Mouse (Mus musculus): ENCODE measurements at regions not wholly inside any gene's neighbourhood (a gene's known extent, or its start where the extent isn't known, plus 50 kb on each side); places are given as distances from the start of the nearest gene placed in this dataset.

- ATAC-seq (ENCODE audit: insufficient number of reproducible peaks, low FRiP score, low TSS enrichment, low read depth) (no peak), DNase-seq (ENCODE audit: low spot score) (no peak)
- Histone ChIP-seq H3K27ac (replicated peaks; ENCODE audit: low read depth, low read length) (no peak overlapping the region), H3K27me3 (ENCODE audit: control insufficient read depth, insufficient read depth, low read length) (no peaks in the 10 kb centered on the region), H3K9me3 (ENCODE audit: control insufficient read depth, low read length) (no peaks in the 10 kb centered on the region), H3K9ac (ENCODE audit: low read length) (no peak overlapping the region), H3K4me2 (ENCODE audit: low read depth, severe bottlenecking) (no peak overlapping the region), H3K4me3 (ENCODE audit: low read depth, low read length) (no peak overlapping the region), H3K36me3 (ENCODE audit: control insufficient read depth, insufficient read depth, low read length) (no peaks in the 10 kb centered on the region), H3K4me1 (ENCODE audit: control insufficient read depth, insufficient read depth, low read length) (peaks cover 24% of the 10 kb centered on the region)
- WGBS: 74% methylated on average over 5 of the region's 5 CpGs
Observed at GRCm38 (mm10) chr14:25243698-25244097, 215.3 kb upstream of the Zmiz1 start.

GRCm38 (mm10) chr14:25244841-25245240 lies 214.1 kb upstream of the Zmiz1 start:
- no peak for DNase-seq (ENCODE audit: low spot score)
- Histone ChIP-seq H3K4me2 (ENCODE audit: low read depth, severe bottlenecking) (no peak overlapping the region), H3K9me3 (ENCODE audit: control insufficient read depth, low read length) (no peaks in the 10 kb centered on the region), H3K4me3 (ENCODE audit: low read depth, low read length) (no peak overlapping the region), H3K27me3 (ENCODE audit: control insufficient read depth, insufficient read depth, low read length) (no peaks in the 10 kb centered on the region), H3K36me3 (ENCODE audit: control insufficient read depth, insufficient read depth, low read length) (no peaks in the 10 kb centered on the region), H3K9ac (ENCODE audit: low read length) (no peak overlapping the region), H3K27ac (replicated peaks; ENCODE audit: low read depth, low read length) (no peak overlapping the region), H3K4me1 (ENCODE audit: control insufficient read depth, insufficient read depth, low read length) (peaks cover 20% of the 10 kb centered on the region)
- no peak for ATAC-seq (ENCODE audit: insufficient number of reproducible peaks, low FRiP score, low TSS enrichment, low read depth)
- 95% methylated on average over 6 of the region's 6 CpGs for WGBS

- no peak overlapping the region for H3K4me2 ChIP-seq (ENCODE audit: low read depth, severe bottlenecking)
- H3K4me1 ChIP-seq (ENCODE audit: control insufficient read depth, insufficient read depth, low read length): peaks cover 20% of the 10 kb centered on the region
- H3K27me3 ChIP-seq (ENCODE audit: control insufficient read depth, insufficient read depth, low read length): no peaks in the 10 kb centered on the region
- DNase-seq (ENCODE audit: low spot score): peak; percentile 48
- no peak overlapping the region for H3K27ac ChIP-seq (replicated peaks; ENCODE audit: low read depth, low read length)
- H3K9ac ChIP-seq (ENCODE audit: low read length): no peak overlapping the region
- ATAC-seq (ENCODE audit: insufficient number of reproducible peaks, low FRiP score, low TSS enrichment, low read depth): no peak
- WGBS: 19% methylated on average over 4 of the region's 4 CpGs
- H3K36me3 ChIP-seq (ENCODE audit: control insufficient read depth, insufficient read depth, low read length): no peaks in the 10 kb centered on the region
- no peaks in the 10 kb centered on the region for H3K9me3 ChIP-seq (ENCODE audit: control insufficient read depth, low read length)
- no peak overlapping the region for H3K4me3 ChIP-seq (ENCODE audit: low read depth, low read length)
Observed at GRCm38 (mm10) chr14:25245691-25246090, 213.3 kb upstream of the Zmiz1 start.

- no peaks in the 10 kb centered on the region for H3K9me3 ChIP-seq (ENCODE audit: control insufficient read depth, low read length)
- H3K27me3 ChIP-seq (ENCODE audit: control insufficient read depth, insufficient read depth, low read length): 0 out of 2 replicates have a peak, but pooled peaks cover 2% of the 10 kb centered on the region
- DNase-seq (ENCODE audit: low spot score) (no peak), ATAC-seq (ENCODE audit: insufficient number of reproducible peaks, low FRiP score, low TSS enrichment, low read depth) (no peak)
- peaks cover 10% of the 10 kb centered on the region for H3K4me1 ChIP-seq (ENCODE audit: control insufficient read depth, insufficient read depth, low read length)
- no peak overlapping the region for H3K9ac ChIP-seq (ENCODE audit: low read length)
- H3K4me3 ChIP-seq (ENCODE audit: low read depth, low read length): no peak overlapping the region
- no peak overlapping the region for H3K4me2 ChIP-seq (ENCODE audit: low read depth, severe bottlenecking)
- WGBS: 91% methylated on average over 3 of the region's 3 CpGs
- no peaks in the 10 kb centered on the region for H3K36me3 ChIP-seq (ENCODE audit: control insufficient read depth, insufficient read depth, low read length)
- H3K27ac ChIP-seq (replicated peaks; ENCODE audit: low read depth, low read length): no peak overlapping the region
Observed at GRCm38 (mm10) chr14:25248941-25249340, 210.0 kb upstream of the Zmiz1 start.

- Histone ChIP-seq H3K9ac (ENCODE audit: low read length) (no peak overlapping the region), H3K4me3 (ENCODE audit: low read depth, low read length) (no peak overlapping the region), H3K9me3 (ENCODE audit: control insufficient read depth, low read length) (no peaks in the 10 kb centered on the region), H3K36me3 (ENCODE audit: control insufficient read depth, insufficient read depth, low read length) (no peaks in the 10 kb centered on the region), H3K4me1 (ENCODE audit: control insufficient read depth, insufficient read depth, low read length) (no peaks in the 10 kb centered on the region), H3K27ac (replicated peaks; ENCODE audit: low read depth, low read length) (no peak overlapping the region), H3K27me3 (ENCODE audit: control insufficient read depth, insufficient read depth, low read length) (0 out of 2 replicates have a peak, but pooled peaks cover 2% of the 10 kb centered on the region), H3K4me2 (ENCODE audit: low read depth, severe bottlenecking) (no peak overlapping the region)
- WGBS: 93% methylated on average over 15 of the region's 15 CpGs
- DNase-seq (ENCODE audit: low spot score) (no peak), ATAC-seq (ENCODE audit: insufficient number of reproducible peaks, low FRiP score, low TSS enrichment, low read depth) (no peak)
Observed at GRCm38 (mm10) chr14:25253016-25253850, 205.8 kb upstream of the Zmiz1 start.

- no peak overlapping the region for H3K4me3 ChIP-seq (ENCODE audit: low read depth, low read length)
- H3K27me3 ChIP-seq (ENCODE audit: control insufficient read depth, insufficient read depth, low read length): no peaks in the 10 kb centered on the region
- H3K9me3 ChIP-seq (ENCODE audit: control insufficient read depth, low read length): no peaks in the 10 kb centered on the region
- DNase-seq (ENCODE audit: low spot score): no peak
- H3K4me2 ChIP-seq (ENCODE audit: low read depth, severe bottlenecking): no peak overlapping the region
- H3K36me3 ChIP-seq (ENCODE audit: control insufficient read depth, insufficient read depth, low read length): no peaks in the 10 kb centered on the region
- H3K27ac ChIP-seq (replicated peaks; ENCODE audit: low read depth, low read length): no peak overlapping the region
- ATAC-seq (ENCODE audit: insufficient number of reproducible peaks, low FRiP score, low TSS enrichment, low read depth): no peak
- peaks cover 7% of the 10 kb centered on the region for H3K4me1 ChIP-seq (ENCODE audit: control insufficient read depth, insufficient read depth, low read length)
- WGBS: 88% methylated on average over 1 of the region's 1 CpGs
- no peak overlapping the region for H3K9ac ChIP-seq (ENCODE audit: low read length)
Observed at GRCm38 (mm10) chr14:25263121-25263520, 195.9 kb upstream of the Zmiz1 start.

- DNase-seq (ENCODE audit: low spot score): no peak
- Histone ChIP-seq H3K9ac (ENCODE audit: low read length) (no peak overlapping the region), H3K4me3 (ENCODE audit: low read depth, low read length) (no peak overlapping the region), H3K36me3 (ENCODE audit: control insufficient read depth, insufficient read depth, low read length) (no peaks in the 10 kb centered on the region), H3K9me3 (ENCODE audit: control insufficient read depth, low read length) (no peaks in the 10 kb centered on the region), H3K4me1 (ENCODE audit: control insufficient read depth, insufficient read depth, low read length) (peaks cover 23% of the 10 kb centered on the region), H3K27ac (replicated peaks; ENCODE audit: low read depth, low read length) (no peak overlapping the region), H3K27me3 (ENCODE audit: control insufficient read depth, insufficient read depth, low read length) (no peaks in the 10 kb centered on the region), H3K4me2 (ENCODE audit: low read depth, severe bottlenecking) (no peak overlapping the region)
- ATAC-seq (ENCODE audit: insufficient number of reproducible peaks, low FRiP score, low TSS enrichment, low read depth): no peak
- WGBS: 52% methylated on average over 4 of the region's 4 CpGs
Observed at GRCm38 (mm10) chr14:25266846-25267245, 192.1 kb upstream of the Zmiz1 start.

GRCm38 (mm10) chr14:25268090-25268631 lies 190.8 kb upstream of the Zmiz1 start:
- Histone ChIP-seq H3K36me3 (ENCODE audit: control insufficient read depth, insufficient read depth, low read length) (no peaks in the 10 kb centered on the region), H3K27me3 (ENCODE audit: control insufficient read depth, insufficient read depth, low read length) (no peaks in the 10 kb centered on the region), H3K9ac (ENCODE audit: low read length) (no peak overlapping the region), H3K9me3 (ENCODE audit: control insufficient read depth, low read length) (no peaks in the 10 kb centered on the region), H3K4me3 (ENCODE audit: low read depth, low read length) (no peak overlapping the region), H3K4me1 (ENCODE audit: control insufficient read depth, insufficient read depth, low read length) (peaks cover 28% of the 10 kb centered on the region), H3K4me2 (ENCODE audit: low read depth, severe bottlenecking) (no peak overlapping the region), H3K27ac (replicated peaks; ENCODE audit: low read depth, low read length) (peak overlapping the region; percentile 42)
- ATAC-seq (ENCODE audit: insufficient number of reproducible peaks, low FRiP score, low TSS enrichment, low read depth): 0 out of 2 replicates have a peak, but pooled peaks have one; percentile 47
- DNase-seq (ENCODE audit: low spot score): peak; percentile 66
- 41% methylated on average over 13 of the region's 13 CpGs for WGBS
